Mouse (Mus musculus): Measurements from ENCODE around the gene Ahrr. TPM values are rescaled to one million over a fixed set of nuclear protein-coding genes. Genes with fewer than 3 reads are reported as not detected.
A peak's percentile ranks its signal among the peaks of the same experiment; 100 is the strongest.

Gene Ahrr
- polyA plus RNA-seq, 1 experiment from 2014 or later: 0.46 TPM

- H3K36me3 ChIP-seq (ENCODE audit: insufficient read depth, low read length): peaks cover 5% of the 10 kb centered on the region; the same call in 1 of the 2 replicates
- no peak overlapping the region for H3K9ac ChIP-seq (ENCODE audit: low read depth, low read length)
- no peak overlapping the region for H3K27ac ChIP-seq
- no peak for TF ChIP-seq CTCF (IDR thresholded peaks at IDR 0.05; ENCODE audit: low read depth)
- H3K27me3 ChIP-seq (ENCODE audit: insufficient read depth, low read length): no peaks in the 10 kb centered on the region
- ATAC-seq (replicated peaks; ENCODE audit: low FRiP score, low read depth) (no peak), DNase-seq (ENCODE audit: low spot score) (no peak)
- H3K4me3 ChIP-seq (replicated peaks; ENCODE audit: low read depth, low read length): no peak overlapping the region
- H3K4me2 ChIP-seq (ENCODE audit: low read length): no peak overlapping the region
- WGBS: 78% methylated on average over 2 of the region's 2 CpGs
- H3K4me1 ChIP-seq (replicated peaks; ENCODE audit: insufficient read depth, low read length): no peaks in the 10 kb centered on the region
- H3K9me3 ChIP-seq (replicated peaks; ENCODE audit: low read length): no peaks in the 10 kb centered on the region
These were observed 124.6 kb downstream of the Ahrr start for GRCm38 (mm10) chr13:74167492-74167891.

DNA sequence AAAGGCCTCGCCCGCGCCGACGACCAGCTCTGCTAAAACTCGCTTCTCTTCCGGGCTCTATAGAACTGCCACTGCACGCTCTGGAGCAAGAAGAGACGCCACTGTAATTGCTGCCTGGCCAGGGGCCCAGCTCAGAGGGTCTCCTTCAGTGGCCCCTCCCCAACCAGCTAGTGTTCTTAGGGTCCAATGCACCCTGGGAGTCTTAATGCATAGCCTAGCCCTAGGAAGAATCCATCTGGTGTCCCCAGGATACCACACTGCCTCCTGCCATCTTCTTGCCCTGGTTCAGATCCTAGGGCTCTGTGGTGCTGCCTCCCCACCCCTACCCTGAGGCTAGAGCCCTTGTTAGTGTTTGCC is 125.1 kb downstream of the Ahrr start:
- Histone ChIP-seq H3K4me3 (replicated peaks; ENCODE audit: low read depth, low read length) (peak overlapping the region; percentile 43), H3K27ac (no peak overlapping the region), H3K36me3 (ENCODE audit: insufficient read depth, low read length) (peaks cover 2% of the 10 kb centered on the region; the same call in 1 of the 2 replicates), H3K4me2 (ENCODE audit: low read length) (peak overlapping the region; percentile 65), H3K4me1 (replicated peaks; ENCODE audit: insufficient read depth, low read length) (no peaks in the 10 kb centered on the region), H3K27me3 (ENCODE audit: insufficient read depth, low read length) (no peaks in the 10 kb centered on the region), H3K9me3 (replicated peaks; ENCODE audit: low read length) (no peaks in the 10 kb centered on the region), H3K9ac (ENCODE audit: low read depth, low read length) (peak overlapping the region; percentile 15; the same call in 1 of the 2 replicates)
- WGBS: 9% methylated on average over 9 of the region's 9 CpGs
- DNase-seq (ENCODE audit: low spot score) (no peak), ATAC-seq (replicated peaks; ENCODE audit: low FRiP score, low read depth) (0 out of 2 replicates have a peak, but pooled peaks have one; percentile 24)
- no peak for TF ChIP-seq CTCF (IDR thresholded peaks at IDR 0.05; ENCODE audit: low read depth)

GRCm38 (mm10) chr13:74166348-74167056 is 125.6 kb downstream of the Ahrr start:
- Histone ChIP-seq H3K27me3 (ENCODE audit: insufficient read depth, low read length) (no peaks in the 10 kb centered on the region), H3K4me2 (ENCODE audit: low read length) (peak overlapping the region; percentile 65), H3K4me1 (replicated peaks; ENCODE audit: insufficient read depth, low read length) (no peaks in the 10 kb centered on the region), H3K36me3 (ENCODE audit: insufficient read depth, low read length) (no peaks in the 10 kb centered on the region), H3K27ac (no peak overlapping the region), H3K9ac (ENCODE audit: low read depth, low read length) (peak overlapping the region; percentile 15; the same call in 1 of the 2 replicates), H3K9me3 (replicated peaks; ENCODE audit: low read length) (no peaks in the 10 kb centered on the region), H3K4me3 (replicated peaks; ENCODE audit: low read depth, low read length) (peak overlapping the region; percentile 43)
- TF ChIP-seq CTCF (IDR thresholded peaks at IDR 0.05; ENCODE audit: low read depth): no peak
- DNase-seq (ENCODE audit: low spot score) (peak; percentile 39), ATAC-seq (replicated peaks; ENCODE audit: low FRiP score, low read depth) (peak; percentile 50)
- WGBS: 6% methylated on average over 15 of the region's 19 CpGs

Other genes starting within 250 kb of the Ahrr start
- 8.7 and 9.7 TPM in 2 replicates for gene Cep72, start 230.0 kb downstream of the Ahrr start, polyA plus RNA-seq (2015; fragmentation: Nextera tagmentation; extraction: Ambion mirVana)
- gene Slc9a3, start 170.9 kb downstream of the Ahrr start, polyA plus RNA-seq (2015; fragmentation: Nextera tagmentation; extraction: Ambion mirVana): 10.3 and 10.8 TPM in 2 replicates
- gene Exoc3, start 83.6 kb downstream of the Ahrr start, polyA plus RNA-seq (2015; fragmentation: Nextera tagmentation; extraction: Ambion mirVana): 59.2 and 61.2 TPM in 2 replicates
- 183 and 186 TPM in 2 replicates for gene Pdcd6, start 25.2 kb upstream of the Ahrr start, polyA plus RNA-seq (2015; fragmentation: Nextera tagmentation; extraction: Ambion mirVana)
- gene Sdha, start 57.9 kb upstream of the Ahrr start, polyA plus RNA-seq (2015; fragmentation: Nextera tagmentation; extraction: Ambion mirVana): 305 and 346 TPM in 2 replicates
- gene Ccdc127, start 58.0 kb upstream of the Ahrr start, polyA plus RNA-seq (2015; fragmentation: Nextera tagmentation; extraction: Ambion mirVana): 42.7 and 44.1 TPM in 2 replicates
- not detected in 2 replicates for gene Lrrc14b, start 71.7 kb upstream of the Ahrr start, polyA plus RNA-seq (2015; fragmentation: Nextera tagmentation; extraction: Ambion mirVana)
- 6.6 and 7.1 TPM in 2 replicates for gene Zfp72, start 98.5 kb upstream of the Ahrr start, polyA plus RNA-seq (2015; fragmentation: Nextera tagmentation; extraction: Ambion mirVana)
- 185 and 186 TPM in 2 replicates for gene Ftl1-ps1, start 107.4 kb upstream of the Ahrr start, polyA plus RNA-seq (2015; fragmentation: Nextera tagmentation; extraction: Ambion mirVana)
- 18.7 and 21.6 TPM in 2 replicates for gene Zfp825, start 201.7 kb upstream of the Ahrr start, polyA plus RNA-seq (2015; fragmentation: Nextera tagmentation; extraction: Ambion mirVana)

Data from kidney, postnatal 0 days (tissue).